9 mouse cellular contexts compared by ENCODE assay signal in the genomic region with DNA sequence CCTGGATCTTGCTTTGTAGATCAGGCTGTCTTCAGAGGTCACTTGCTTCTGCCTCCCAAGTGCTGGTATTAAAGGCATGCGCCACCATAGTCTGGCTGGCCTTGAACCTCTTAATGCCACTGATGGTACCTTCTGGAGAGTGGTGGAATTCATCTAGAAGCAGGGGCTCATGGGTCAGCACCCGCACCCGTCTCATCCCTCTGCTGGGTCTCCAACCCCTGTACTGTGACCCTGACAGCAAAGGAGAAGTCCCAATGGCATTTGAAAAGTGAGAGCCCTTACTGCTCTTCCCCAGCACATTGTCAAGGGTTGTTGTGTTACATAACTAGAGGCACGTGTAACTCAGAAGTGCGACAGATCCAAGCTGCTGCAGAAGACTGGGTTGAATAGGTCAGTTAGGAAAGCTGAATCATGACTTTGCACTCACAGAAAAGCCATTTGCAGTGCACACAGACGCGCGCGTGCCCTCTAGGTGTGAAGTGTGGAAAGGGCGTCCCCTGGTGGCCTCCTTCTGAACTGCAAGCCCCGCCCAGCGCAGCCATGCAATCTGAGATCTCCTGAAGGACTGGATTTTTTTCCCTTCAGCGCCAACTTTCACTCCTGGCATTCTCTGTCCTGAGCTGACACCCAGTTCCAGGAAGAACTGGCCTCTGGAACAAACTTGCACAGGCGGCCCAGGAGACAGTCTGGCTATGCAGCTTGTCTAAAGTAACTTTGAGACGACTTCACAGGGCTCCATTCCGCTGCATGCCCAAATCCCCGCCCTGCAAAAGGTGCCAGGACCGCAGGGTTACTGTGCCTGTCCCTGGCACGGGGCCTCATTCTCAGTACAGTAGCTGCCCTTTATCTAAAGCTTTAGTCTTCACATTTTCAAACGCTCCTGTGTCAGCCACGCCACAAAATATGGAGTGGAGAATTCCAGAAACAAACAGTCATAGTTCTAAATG. TPM values are rescaled to one million over a fixed set of nuclear protein-coding genes. Genes with fewer than 3 reads are reported as not detected.
DNase-seq lines count a peak whose midpoint lies in the region; ATAC-seq and TF ChIP-seq lines count a peak whose summit lies in the region.
"Had no signal": no experiment of that assay in that cellular context is flagged by ENCODE, and none has a peak within 500 bp of the region (broad histone marks: within the 10 kb centered on the region; RNA-seq: fewer than 3 reads in every experiment).

No protein-coding gene starts in this region.

- H3K4me1 ChIP-seq in forebrain, embryonic 11.5 days (replicated peaks; ENCODE audit: control insufficient read depth, insufficient read depth, low read length): no peaks in the 10 kb centered on the region
- peaks cover 41% of the 10 kb centered on the region for H3K4me1 ChIP-seq in heart, embryonic 16.5 days (ENCODE audit: control insufficient read depth, insufficient read depth, low read length)
- H3K4me1 ChIP-seq in liver, embryonic 15.5 days (replicated peaks): peaks cover 5% of the 10 kb centered on the region; the same call in 1 of the 2 replicates
- peaks cover 11% of the 10 kb centered on the region for H3K4me1 ChIP-seq in neural tube, embryonic 13.5 days (replicated peaks)
- H3K4me1 ChIP-seq in testis, adult 2 months (ENCODE audit: control insufficient read depth, insufficient read depth, low read length): peaks cover 12% of the 10 kb centered on the region

- H3K36me3 ChIP-seq in forebrain, embryonic 11.5 days (ENCODE audit: control insufficient read depth, insufficient read depth, low read length): no peaks in the 10 kb centered on the region
- H3K36me3 ChIP-seq in heart, embryonic 16.5 days (ENCODE audit: control insufficient read depth, insufficient read depth): no peaks in the 10 kb centered on the region
- H3K36me3 ChIP-seq in liver, embryonic 15.5 days (replicated peaks): no peaks in the 10 kb centered on the region
- no peaks in the 10 kb centered on the region for H3K36me3 ChIP-seq in neural tube, embryonic 13.5 days
- no peaks in the 10 kb centered on the region for H3K36me3 ChIP-seq in testis, adult 2 months (ENCODE audit: control insufficient read depth, insufficient read depth, low read length)

- TF ChIP-seq CTCF in testis, adult 2 months (IDR thresholded peaks at IDR 0.05; ENCODE audit: control insufficient read depth, insufficient read depth, insufficient replicate concordance, low read depth, low read length): peak; percentile 100

- no peak overlapping the region for H3K9ac ChIP-seq in forebrain, embryonic 11.5 days (ENCODE audit: low read length)
- peak overlapping the region; percentile 58 for H3K9ac ChIP-seq in heart, embryonic 16.5 days (ENCODE audit: low read length)
- no peak overlapping the region for H3K9ac ChIP-seq in liver, embryonic 15.5 days
- H3K9ac ChIP-seq in neural tube, embryonic 13.5 days: no peak overlapping the region

- TF ChIP-seq POLR2A in testis, adult 2 months (IDR thresholded peaks at IDR 0.05; ENCODE audit: control insufficient read depth, low read depth, low read length): no peak

- H3K27ac ChIP-seq in forebrain, embryonic 11.5 days (ENCODE audit: low read depth, low read length): no peak overlapping the region
- peak overlapping the region; percentile 90 for H3K27ac ChIP-seq in heart, embryonic 16.5 days (ENCODE audit: low read length)
- no peak overlapping the region for H3K27ac ChIP-seq in liver, embryonic 15.5 days (replicated peaks)
- no peak overlapping the region for H3K27ac ChIP-seq in neural tube, embryonic 13.5 days (replicated peaks)
- H3K27ac ChIP-seq in testis, adult 2 months (ENCODE audit: control insufficient read depth, insufficient read depth, low read depth, low read length): peak overlapping the region; percentile 51; the same call in 1 of the 2 replicates

- no peaks in the 10 kb centered on the region for H3K27me3 ChIP-seq in forebrain, embryonic 11.5 days (ENCODE audit: control insufficient read depth, insufficient read depth, low read length)
- no peaks in the 10 kb centered on the region for H3K27me3 ChIP-seq in heart, embryonic 16.5 days (ENCODE audit: control insufficient read depth, insufficient read depth, low read length)
- H3K27me3 ChIP-seq in liver, embryonic 15.5 days: peaks cover 63% of the 10 kb centered on the region
- peaks cover 3% of the 10 kb centered on the region; the same call in 1 of the 2 replicates for H3K27me3 ChIP-seq in neural tube, embryonic 13.5 days
- no peaks in the 10 kb centered on the region for H3K27me3 ChIP-seq in testis, adult 2 months (ENCODE audit: control insufficient read depth, insufficient read depth, low read length)

- no peak overlapping the region for H3K4me3 ChIP-seq in forebrain, embryonic 11.5 days (ENCODE audit: low read depth, low read length)
- peak overlapping the region; percentile 38 for H3K4me3 ChIP-seq in heart, embryonic 16.5 days (ENCODE audit: low read length)
- H3K4me3 ChIP-seq in liver, embryonic 15.5 days (replicated peaks): no peak overlapping the region
- no peak overlapping the region for H3K4me3 ChIP-seq in neural tube, embryonic 13.5 days
- no peak overlapping the region for H3K4me3 ChIP-seq in testis, adult 2 months (ENCODE audit: control insufficient read depth, low read depth, low read length)
- H3K4me3 ChIP-seq: erythroblast, embryonic 14.5 days had no signal

- ATAC-seq in CD4-positive, CD25-positive, alpha-beta regulatory T cell, adult 4 months: peak; percentile 82
- ATAC-seq in forebrain, embryonic 11.5 days (replicated peaks; ENCODE audit: low FRiP score): peak; percentile 46; the same call in 1 of the 2 replicates
- ATAC-seq in heart, embryonic 16.5 days (replicated peaks; ENCODE audit: extremely low read depth, insufficient read depth, low FRiP score): peak; percentile 62
- ATAC-seq in liver, embryonic 15.5 days (ENCODE audit: insufficient read depth): peak; percentile 47
- peak; percentile 82 for ATAC-seq in neural tube, embryonic 13.5 days (ENCODE audit: low read depth)

- 34% methylated on average over 21 of the region's 21 CpGs for WGBS in forebrain, embryonic 11.5 days
- 17% methylated on average over 21 of the region's 21 CpGs for WGBS in heart, embryonic 16.5 days
- 25% methylated on average over 21 of the region's 21 CpGs for WGBS in liver, embryonic 15.5 days (ENCODE audit: insufficient replicate concordance)
- 32% methylated on average over 21 of the region's 21 CpGs for WGBS in neural tube, embryonic 13.5 days

- H3K4me2 ChIP-seq in forebrain, embryonic 11.5 days (ENCODE audit: low read depth, low read length, severe bottlenecking): no peak overlapping the region
- H3K4me2 ChIP-seq in heart, embryonic 16.5 days (ENCODE audit: low read depth, low read length): peak overlapping the region; percentile 62
- peak overlapping the region; percentile 9; the same call in 1 of the 2 replicates for H3K4me2 ChIP-seq in liver, embryonic 15.5 days
- H3K4me2 ChIP-seq in neural tube, embryonic 13.5 days: no peak overlapping the region

- no peaks in the 10 kb centered on the region; the same call in 1 of the 2 replicates for H3K9me3 ChIP-seq in forebrain, embryonic 11.5 days (ENCODE audit: control insufficient read depth, low read length)
- H3K9me3 ChIP-seq in heart, embryonic 16.5 days (replicated peaks; ENCODE audit: control insufficient read depth, low read length): no peaks in the 10 kb centered on the region
- no peaks in the 10 kb centered on the region for H3K9me3 ChIP-seq in liver, embryonic 15.5 days (replicated peaks)
- no peaks in the 10 kb centered on the region for H3K9me3 ChIP-seq in neural tube, embryonic 13.5 days

- DNase-seq in c-Kit-positive CD71-positive TER-119-negative erythroid progenitor cells, embryonic 14.5 days (ENCODE audit: low read depth): peak; percentile 63
- DNase-seq in forebrain, embryonic 11.5 days (ENCODE audit: low spot score): peak; percentile 95
- DNase-seq in kidney, postnatal 36 days: peak; percentile 95 to 96

RNA-seq across cellular contexts. Expression of a gene that starts 21.1 kb away (rescaled TPM):
- polyA plus RNA-seq in CD4-positive, CD25-positive, alpha-beta regulatory T cell, adult 4 months (2017; shearing (Covaris generic)): under 1 TPM; 0.65 TPM
- 130 and 144 TPM in 2 replicates for polyA plus RNA-seq in forebrain, embryonic 11.5 days (2014; fragmentation: Nextera tagmentation; extraction: Ambion mirVana)
- polyA plus RNA-seq in heart, embryonic 16.5 days (2015; fragmentation: Nextera tagmentation; extraction: Ambion mirVana): 110 and 129 TPM in 2 replicates
- 2.6 and 3.4 TPM in 2 replicates for polyA plus RNA-seq in liver, embryonic 15.5 days (2015; fragmentation: Nextera tagmentation; extraction: Ambion mirVana)
- 119 and 122 TPM in 2 replicates for polyA plus RNA-seq in neural tube, embryonic 13.5 days (2015; fragmentation: Nextera tagmentation; extraction: Ambion mirVana)
- polyA plus RNA-seq in testis, adult 2 months (2012; rRNA removed): 11.9 and 12.6 TPM in 2 replicates
- polyA plus RNA-seq: erythroblast, embryonic 14.5 days had no signal

RNA-seq across cellular contexts. Expression of a gene that starts 52.0 kb away (rescaled TPM):
- 10 to 100 TPM; 28.3 to 37.7 TPM for polyA plus RNA-seq in CD4-positive, CD25-positive, alpha-beta regulatory T cell, adult 4 months (2017; shearing (Covaris generic))
- polyA plus RNA-seq in forebrain, embryonic 11.5 days (2014; fragmentation: Nextera tagmentation; extraction: Ambion mirVana): 41.2 and 47.4 TPM in 2 replicates
- polyA plus RNA-seq in heart, embryonic 16.5 days (2015; fragmentation: Nextera tagmentation; extraction: Ambion mirVana): 29.6 and 30.8 TPM in 2 replicates
- polyA plus RNA-seq in liver, embryonic 15.5 days (2015; fragmentation: Nextera tagmentation; extraction: Ambion mirVana): 21.7 and 25.5 TPM in 2 replicates
- 25.5 and 28.8 TPM in 2 replicates for polyA plus RNA-seq in neural tube, embryonic 13.5 days (2015; fragmentation: Nextera tagmentation; extraction: Ambion mirVana)
- 29.4 and 33.7 TPM in 2 replicates for polyA plus RNA-seq in testis, adult 2 months (2012; rRNA removed)

RNA-seq across cellular contexts. Expression of a gene that starts 58.2 kb away (rescaled TPM):
- 10 to 100 TPM; 11.1 to 15.2 TPM for polyA plus RNA-seq in CD4-positive, CD25-positive, alpha-beta regulatory T cell, adult 4 months (2017; shearing (Covaris generic))
- 16.2 and 19.5 TPM in 2 replicates for polyA plus RNA-seq in forebrain, embryonic 11.5 days (2014; fragmentation: Nextera tagmentation; extraction: Ambion mirVana)
- 12.8 and 17.1 TPM in 2 replicates for polyA plus RNA-seq in heart, embryonic 16.5 days (2015; fragmentation: Nextera tagmentation; extraction: Ambion mirVana)
- 6.1 and 6.5 TPM in 2 replicates for polyA plus RNA-seq in liver, embryonic 15.5 days (2015; fragmentation: Nextera tagmentation; extraction: Ambion mirVana)
- polyA plus RNA-seq in neural tube, embryonic 13.5 days (2015; fragmentation: Nextera tagmentation; extraction: Ambion mirVana): 10.6 and 11.3 TPM in 2 replicates
- polyA plus RNA-seq in testis, adult 2 months (2012; rRNA removed): 9.5 and 9.8 TPM in 2 replicates

Comparison
In these comparisons a context has a peak if more than half of its experiments do, and no peak if none do; other contexts are left out.
1. H3K27ac ChIP-seq: peak in heart, embryonic 16.5 days (single experiment) and testis, adult 2 months (single experiment); none in forebrain, embryonic 11.5 days (single experiment), liver, embryonic 15.5 days (single experiment) and neural tube, embryonic 13.5 days (single experiment).
2. H3K4me2 ChIP-seq: peak in heart, embryonic 16.5 days (single experiment) and liver, embryonic 15.5 days (single experiment); none in forebrain, embryonic 11.5 days (single experiment) and neural tube, embryonic 13.5 days (single experiment).
3. Peak in every context shown above with its lines, with median percentiles within 50 percentile points of each other: ATAC-seq and DNase-seq.